Mouse (Mus musculus) T-helper 2 cell (primary cell): ENCODE data around the gene Prox1.

Experiments
- in situ Hi-C: fragments of 300-600 bp; cut with MboI, MseI; formaldehyde crosslinking; loops from one replicate; pipeline ENCODE4 v1.15.1; 2025; ENCODE audit warnings: high pct_unique_total_duplicates

Gene Prox1

DNA sequence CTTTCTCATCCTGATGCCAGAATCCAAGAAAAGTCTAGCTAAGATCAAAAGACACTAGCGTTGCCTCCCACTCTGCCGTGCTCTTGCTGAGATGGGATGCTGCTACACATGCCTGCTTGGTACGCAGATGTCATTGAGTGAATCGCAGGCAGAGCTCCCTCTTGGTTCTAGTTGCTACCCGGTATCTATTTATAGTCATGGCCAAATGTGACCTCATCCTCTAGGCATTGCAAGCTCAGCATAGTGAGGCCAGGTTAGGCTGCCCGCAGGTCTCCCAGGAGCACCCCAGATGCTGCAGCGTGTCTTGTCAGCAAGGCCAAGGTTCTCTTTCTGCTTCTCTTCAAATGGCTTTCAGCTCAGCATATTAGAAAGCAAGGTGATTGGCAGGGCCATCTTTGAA lies 84.8 kb downstream of the Prox1 start:
- in situ Hi-C loops = no loop called here

DNA sequence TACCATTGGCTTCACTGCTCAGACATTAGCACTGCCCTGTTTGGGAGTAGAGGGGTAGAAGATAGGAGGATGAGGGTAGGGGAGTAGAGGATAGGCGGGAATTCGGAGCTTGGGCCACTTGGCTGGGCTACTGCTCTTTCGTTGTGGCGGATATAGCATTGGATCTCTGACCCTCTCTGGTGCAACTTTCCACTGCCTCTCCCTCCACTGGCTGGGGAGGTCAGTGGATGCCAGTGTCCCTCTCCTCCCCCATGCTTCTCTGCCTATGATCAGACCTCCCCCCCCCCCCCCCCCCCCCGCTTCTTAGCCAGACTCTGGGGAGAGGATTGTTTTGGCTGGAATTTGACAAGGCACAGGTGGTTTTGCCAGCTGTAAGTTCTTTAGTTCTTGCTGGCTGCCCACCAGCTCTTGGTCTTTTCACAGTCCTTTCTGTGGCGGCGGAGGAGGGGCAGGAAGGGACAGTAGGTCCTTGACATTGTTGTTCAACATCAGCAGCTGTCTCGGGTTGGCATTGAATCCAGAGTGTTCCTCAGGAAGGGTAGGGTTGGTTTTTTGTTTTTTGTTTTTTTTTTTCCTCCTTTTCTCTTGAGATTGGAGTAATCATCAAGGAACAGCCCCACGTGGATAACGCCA lies 90.8 kb downstream of the Prox1 start:
- in situ Hi-C loops = no loop called here

DNA sequence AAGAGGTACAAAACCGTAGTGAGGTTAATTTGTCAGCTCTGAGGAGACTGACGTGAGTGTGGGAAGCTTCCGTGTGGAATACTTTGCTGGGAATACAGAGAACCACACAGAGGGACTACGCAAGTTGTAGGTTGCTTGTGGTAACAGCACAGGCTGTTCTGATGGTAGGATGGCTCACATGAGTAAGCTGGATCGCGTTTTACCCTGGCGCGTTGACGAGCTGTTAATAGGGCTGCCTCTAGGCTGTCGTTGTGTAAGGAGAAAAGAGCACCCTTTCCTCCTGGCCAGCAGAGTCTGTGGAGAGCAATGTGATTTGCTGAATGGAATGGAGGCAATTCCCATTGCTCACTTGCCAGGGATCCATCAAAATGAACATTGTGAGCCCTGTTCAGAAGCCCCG lies 93.9 kb downstream of the Prox1 start:
- in situ Hi-C loops = no loop called here
